Mouse (Mus musculus) MEL (cell line): ENCODE results near the gene Grb2. TPM values are rescaled to one million over a fixed set of nuclear protein-coding genes. Genes with fewer than 3 reads are reported as not detected.

ENCODE experiments used
- DNase-seq: peaks from one replicate; pipeline ENCODE4 v3.0.0; 2011; ENCODE audit warnings: low read depth, low spot score
- H3K27ac ChIP-seq: 2 replicates; pipeline ENCODE4 v1.5.1; 2012; ENCODE audit warnings: low read depth, mild to moderate bottlenecking, control low read depth, low read length, moderate library complexity; ENCODE audit not compliant: control insufficient read depth
- H3K27me3 ChIP-seq, 2 experiments: fragments of 150-350 bp in 1 of 2; sonication (generic) in 1 of 2; 2 replicates each; pipeline ENCODE4 v1.6.1; 2012; ENCODE audit warnings: low read length in 2 of 2, mild to moderate bottlenecking in 2 of 2, improper control_type of control experiment in 1 of 2, moderate library complexity in 1 of 2; ENCODE audit not compliant: insufficient read depth in 2 of 2, control insufficient read depth in 1 of 2
- H3K36me3 ChIP-seq, 2 experiments: 2 replicates each; pipeline ENCODE4 v1.6.1; 2012 to 2014; ENCODE audit warnings: low read length in 2 of 2, improper control_type of control experiment in 1 of 2, inconsistent platforms in 1 of 2, mild to moderate bottlenecking in 1 of 2; ENCODE audit not compliant: insufficient read depth in 2 of 2, control insufficient read depth in 1 of 2
- H3K4me1 ChIP-seq, 2 experiments: fragments of 150-350 bp in 1 of 2; sonication (generic) in 1 of 2; 2 replicates each; pipeline ENCODE4 v1.6.1; 2012; ENCODE audit warnings: low read length in 2 of 2, improper control_type of control experiment in 1 of 2, mild to moderate bottlenecking in 1 of 2; ENCODE audit not compliant: insufficient read depth in 2 of 2, control insufficient read depth in 1 of 2
- H3K4me3 ChIP-seq, 2 experiments: fragments of 150-350 bp in 1 of 2; sonication (generic) in 1 of 2; 2 replicates each; pipeline ENCODE4 v1.5.1; 2012; ENCODE audit warnings: low read depth in 2 of 2, low read length in 2 of 2, mild to moderate bottlenecking in 2 of 2, moderate library complexity in 2 of 2, control low read depth in 1 of 2, improper control_type of control experiment in 1 of 2; ENCODE audit not compliant: control insufficient read depth in 1 of 2, insufficient read depth in 1 of 2
- H3K79me2 ChIP-seq: 2 replicates; pipeline ENCODE4 v1.6.1; 2012; ENCODE audit warnings: mild to moderate bottlenecking, low read length, moderate library complexity; ENCODE audit not compliant: control insufficient read depth, poor library complexity, insufficient read depth
- H3K9ac ChIP-seq: 2 replicates; pipeline ENCODE4 v1.6.1; 2012; ENCODE audit warnings: low read depth, mild to moderate bottlenecking, control low read depth, low read length, moderate library complexity; ENCODE audit not compliant: control insufficient read depth, poor library complexity, severe bottlenecking
- H3K9me3 ChIP-seq: fragments of 150-350 bp; sonication (generic); replicated peaks from 2 replicates; pipeline ENCODE4 v1.6.1; 2012; ENCODE audit warnings: mild to moderate bottlenecking, low read length, improper control_type of control experiment, moderate library complexity; ENCODE audit not compliant: insufficient read depth
- BHLHE40 ChIP-seq: IDR thresholded peaks from 2 replicates; pipeline ENCODE4 v1.6.1; 2012; ENCODE audit warnings: low read depth, mild to moderate bottlenecking, inconsistent platforms, low read length, improper control_type of control experiment, borderline replicate concordance
- CHD1 ChIP-seq: IDR thresholded peaks from 2 replicates; pipeline ENCODE4 v1.6.1; 2012; ENCODE audit warnings: low read depth, mild to moderate bottlenecking, inconsistent platforms, low read length, improper control_type of control experiment
- CHD2 ChIP-seq: IDR thresholded peaks from 2 replicates; pipeline ENCODE4 v1.6.1; 2011; ENCODE audit warnings: low read length, improper control_type of control experiment
- CTCF ChIP-seq, 3 experiments: IDR thresholded peaks in 2 of 3; conservative IDR thresholded peaks in 1 of 3; 2 replicates each; pipeline ENCODE4 v1.5.1; 2011 to 2012; ENCODE audit warnings: low read length in 3 of 3, low read depth in 2 of 3, mild to moderate bottlenecking in 2 of 3, improper control_type of control experiment in 1 of 3, inconsistent platforms in 1 of 3, mixed read lengths in 1 of 3, moderate library complexity in 1 of 3; ENCODE audit not compliant: control insufficient read depth in 1 of 3, insufficient read depth in 1 of 3, poor library complexity in 1 of 3, severe bottlenecking in 1 of 3
- EP300 ChIP-seq, 2 experiments: IDR thresholded peaks; 2 replicates each; pipeline ENCODE4 v1.6.1; 2011; ENCODE audit warnings: improper control_type of control experiment in 2 of 2, low read length in 2 of 2, low read depth in 1 of 2, mild to moderate bottlenecking in 1 of 2
- GABPA ChIP-seq: IDR thresholded peaks from 2 replicates; pipeline ENCODE4 v1.6.1; 2012; ENCODE audit warnings: low read depth, mild to moderate bottlenecking, inconsistent platforms, low read length, improper control_type of control experiment, moderate library complexity
- GATA1 ChIP-seq: IDR thresholded peaks from 2 replicates; pipeline ENCODE4 v1.6.1; 2011; ENCODE audit warnings: low read depth, low read length, improper control_type of control experiment
- HCFC1 ChIP-seq: IDR thresholded peaks from 2 replicates; pipeline ENCODE4 v1.6.1; 2012; ENCODE audit warnings: low read depth, mild to moderate bottlenecking, inconsistent platforms, low read length, improper control_type of control experiment, moderate library complexity
- JUND ChIP-seq: IDR thresholded peaks from 2 replicates; pipeline ENCODE4 v1.6.1; 2011; ENCODE audit warnings: low read depth, mild to moderate bottlenecking, improper control_type of control experiment, low read length
- KAT2A ChIP-seq: conservative IDR thresholded peaks from 2 replicates; pipeline ENCODE4 v1.6.1; 2012; ENCODE audit warnings: low read depth, low read length, improper control_type of control experiment, inconsistent platforms
- MAFK ChIP-seq: IDR thresholded peaks from 2 replicates; pipeline ENCODE4 v1.6.1; 2011; ENCODE audit warnings: low read depth, mild to moderate bottlenecking, low read length, improper control_type of control experiment, borderline replicate concordance
- MAX ChIP-seq: IDR thresholded peaks from 2 replicates; pipeline ENCODE4 v1.6.1; 2011; ENCODE audit warnings: low read length, improper control_type of control experiment
- MAZ ChIP-seq: IDR thresholded peaks from 2 replicates; pipeline ENCODE4 v1.6.1; 2012; ENCODE audit warnings: low read depth, mild to moderate bottlenecking, inconsistent platforms, low read length, improper control_type of control experiment
- MEF2A ChIP-seq: IDR thresholded peaks from 2 replicates; pipeline ENCODE4 v1.6.1; 2014; ENCODE audit warnings: low read depth, mild to moderate bottlenecking, inconsistent platforms, low read length, improper control_type of control experiment; ENCODE audit not compliant: poor library complexity, insufficient replicate concordance, severe bottlenecking; ENCODE audit errors: extremely low read depth
- MXI1 ChIP-seq: IDR thresholded peaks from 2 replicates; pipeline ENCODE4 v1.6.1; 2011; ENCODE audit warnings: mild to moderate bottlenecking, low read depth, low read length, improper control_type of control experiment
- MYB ChIP-seq: IDR thresholded peaks from 2 replicates; pipeline ENCODE4 v1.6.1; 2011; ENCODE audit warnings: mild to moderate bottlenecking, low read depth, low read length, improper control_type of control experiment
- MYC ChIP-seq: IDR thresholded peaks from 2 replicates; pipeline ENCODE4 v1.6.1; 2011; ENCODE audit warnings: low read depth, mild to moderate bottlenecking, low read length, improper control_type of control experiment, moderate library complexity
- NELFE ChIP-seq: IDR thresholded peaks from 2 replicates; pipeline ENCODE4 v1.6.1; 2011; ENCODE audit warnings: low read depth, low read length, improper control_type of control experiment
- NRF1 ChIP-seq: IDR thresholded peaks from 2 replicates; pipeline ENCODE4 v1.6.1; 2014; ENCODE audit warnings: low read depth, mild to moderate bottlenecking, inconsistent platforms, low read length, improper control_type of control experiment, moderate library complexity; ENCODE audit not compliant: poor library complexity, insufficient read depth, severe bottlenecking
- POLR2A ChIP-seq, 2 experiments: IDR thresholded peaks; 2 replicates each; pipeline ENCODE4 v1.6.1; 2011 to 2012; ENCODE audit warnings: low read length in 2 of 2, mild to moderate bottlenecking in 2 of 2, control low read depth in 1 of 2, improper control_type of control experiment in 1 of 2, low read depth in 1 of 2, moderate library complexity in 1 of 2; ENCODE audit not compliant: control insufficient read depth in 1 of 2, insufficient read depth in 1 of 2, poor library complexity in 1 of 2
- POLR2AphosphoS2 ChIP-seq: IDR thresholded peaks from 2 replicates; pipeline ENCODE4 v1.6.1; 2011; ENCODE audit warnings: low read length, improper control_type of control experiment
- POLR2AphosphoS5 ChIP-seq: IDR thresholded peaks from 2 replicates; pipeline ENCODE4 v1.6.1; 2012; ENCODE audit warnings: low read depth, borderline replicate concordance, mild to moderate bottlenecking, inconsistent platforms, low read length, moderate library complexity, mixed read lengths
- RCOR1 ChIP-seq: IDR thresholded peaks from 2 replicates; pipeline ENCODE4 v1.6.1; 2012; ENCODE audit warnings: low read depth, mild to moderate bottlenecking, inconsistent platforms, low read length, improper control_type of control experiment
- SIN3A ChIP-seq: IDR thresholded peaks from 2 replicates; pipeline ENCODE4 v1.6.1; 2012; ENCODE audit warnings: low read length, improper control_type of control experiment, inconsistent platforms
- SMC3 ChIP-seq: IDR thresholded peaks from 2 replicates; pipeline ENCODE4 v1.6.1; 2011; ENCODE audit warnings: low read depth, low read length, improper control_type of control experiment
- TAL1 ChIP-seq: IDR thresholded peaks from 2 replicates; pipeline ENCODE4 v1.6.1; 2012; ENCODE audit warnings: mild to moderate bottlenecking, inconsistent platforms, low read length, moderate library complexity, mixed read lengths
- TBP ChIP-seq: IDR thresholded peaks from 2 replicates; pipeline ENCODE4 v1.8.0; 2011; ENCODE audit warnings: low read depth, low read length, improper control_type of control experiment
- TCF12 ChIP-seq: IDR thresholded peaks from 2 replicates; pipeline ENCODE4 v1.6.1; 2014; ENCODE audit warnings: low read depth, mild to moderate bottlenecking, inconsistent platforms, low read length, improper control_type of control experiment, moderate library complexity
- UBTF ChIP-seq: IDR thresholded peaks from 2 replicates; pipeline ENCODE4 v1.6.1; 2012; ENCODE audit warnings: low read depth, mild to moderate bottlenecking, inconsistent platforms, low read length, improper control_type of control experiment, moderate library complexity, borderline replicate concordance; ENCODE audit not compliant: insufficient read depth
- USF1 ChIP-seq: IDR thresholded peaks from 2 replicates; pipeline ENCODE4 v1.6.1; 2014; ENCODE audit warnings: low read depth, mild to moderate bottlenecking, inconsistent platforms, low read length, improper control_type of control experiment, moderate library complexity
- USF2 ChIP-seq, 2 experiments: IDR thresholded peaks; 2 replicates each; pipeline ENCODE4 v1.6.1; 2011 to 2012; ENCODE audit warnings: improper control_type of control experiment in 2 of 2, low read length in 2 of 2, borderline replicate concordance in 1 of 2, inconsistent platforms in 1 of 2, low read depth in 1 of 2, mild to moderate bottlenecking in 1 of 2; ENCODE audit not compliant: insufficient read depth in 1 of 2
- ZC3H11A ChIP-seq: IDR thresholded peaks from 2 replicates; pipeline ENCODE4 v1.6.1; 2012; ENCODE audit warnings: low read depth, mild to moderate bottlenecking, inconsistent platforms, low read length, improper control_type of control experiment
- ZKSCAN1 ChIP-seq: IDR thresholded peaks from 2 replicates; pipeline ENCODE4 v1.6.1; 2012; ENCODE audit warnings: low read depth, mild to moderate bottlenecking, inconsistent platforms, low read length, improper control_type of control experiment, moderate library complexity
- ZMIZ1 ChIP-seq: IDR thresholded peaks from 2 replicates; pipeline ENCODE4 v1.6.1; 2012; ENCODE audit warnings: low read depth, mild to moderate bottlenecking, inconsistent platforms, low read length, improper control_type of control experiment, moderate library complexity
- ZNF384 ChIP-seq: IDR thresholded peaks from 2 replicates; pipeline ENCODE4 v1.6.1; 2012; ENCODE audit warnings: low read depth, mild to moderate bottlenecking, inconsistent platforms, low read length, improper control_type of control experiment
- polyA plus RNA-seq, 2 experiments: library from polyadenylated mRNA; stranded (reverse) in 1 of 2; unstranded in 1 of 2; fragments of >175 nt in 1 of 2; fragments of >200 nt in 1 of 2; gene quantifications; 2 replicates each; pipeline versions ENCODE4 v1.2.1 to v1.2.4; 2012; ENCODE audit warnings: low replicate concordance in 2 of 2, low read depth in 1 of 2; ENCODE audit not compliant: insufficient read length in 2 of 2, insufficient read depth in 1 of 2, missing spikeins in 1 of 2
- total RNA-seq: library from RNA; depleted of rRNA; stranded (reverse); fragments of 300-350 nt; gene quantifications from 2 replicates; pipeline ENCODE4 v1.2.3, GENCODE M21; 2012

Gene Grb2
- total and polyA plus RNA-seq, 3 experiments, result 75.3 to 261 TPM; not detected in 1

DNA sequence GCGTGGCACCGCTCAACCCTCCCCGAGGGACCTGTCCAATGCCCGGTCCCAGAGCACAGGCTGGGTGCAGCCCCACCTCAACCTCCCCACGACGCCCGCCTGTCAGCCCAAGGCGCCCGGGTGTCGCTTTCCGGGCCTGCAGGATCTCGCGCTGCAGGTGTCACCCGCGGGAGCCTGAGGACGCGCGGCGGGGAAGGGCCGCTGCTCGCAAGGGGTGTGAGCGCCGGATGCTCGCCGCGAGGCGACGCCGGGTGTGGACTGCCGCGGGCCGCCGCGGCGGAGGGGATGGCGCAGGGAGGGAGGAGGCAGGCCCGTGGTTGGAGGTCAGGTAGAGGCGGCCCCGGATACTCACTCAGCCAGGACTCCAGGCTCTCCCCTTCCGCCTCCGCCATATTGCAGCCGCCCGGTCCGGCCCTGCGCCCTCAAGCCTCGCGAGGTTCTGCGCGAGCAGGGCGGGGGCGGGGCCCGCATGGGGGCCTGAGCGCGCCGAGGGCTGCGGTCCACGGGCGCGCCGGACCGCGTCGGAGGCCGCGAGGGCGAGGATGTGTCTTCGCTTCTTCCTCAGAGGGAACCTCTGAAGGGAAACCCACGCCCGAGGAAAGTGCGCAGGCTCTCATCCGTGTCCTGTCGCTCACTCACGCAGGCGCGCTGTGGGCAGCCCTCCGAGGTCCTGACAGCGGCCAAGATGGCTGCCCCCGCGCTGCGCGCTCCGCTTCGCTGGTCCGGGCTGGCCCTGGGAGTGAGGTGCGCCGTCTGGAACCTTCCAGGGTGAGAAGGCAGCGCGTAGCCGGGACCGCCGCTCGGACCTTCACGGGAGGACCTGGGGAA is 104.7 kb downstream of the Grb2 start, which contains the start of the genes Mrps7 and Gga3:
Mrps7 (plus strand) TSS at position 450 of the 828 bp plus-strand sequence.
Gga3 (minus strand) TSS at position 576 of the 828 bp plus-strand sequence.
- H3K36me3 ChIP-seq, result peaks cover 8 to 34% of the 10 kb centered on the region in 2 experiments
- DNase-seq, result peak; percentile 95
- TF ChIP-seq CTCF (IDR thresholded peaks at IDR 0.05 in 2 of 3, conservative IDR thresholded peaks at IDR 0.05 in 1 of 3; ENCODE audit: control insufficient read depth in 1 of 3, insufficient read depth in 1 of 3, low read depth in 2 of 3, low read length in 3 of 3, poor library complexity in 1 of 3, severe bottlenecking in 1 of 3) (peak in 1 of 3 experiments; percentile 25; a peak in 2 of 6 replicates), GABPA (no peak), GATA1 (no peak), USF1 (no peak), RCOR1 (0 out of 2 replicates have a peak, but pooled peaks have one; percentile 8), ZMIZ1 (peak; percentile 91), CHD2 (peak; percentile 95), HCFC1 (peak; percentile 91), CHD1 (peak; percentile 82; the same call in 1 of the 2 replicates), NRF1 (peak; percentile 61), ZC3H11A (no peak), MYB (no peak), POLR2AphosphoS2 (peak; percentile 92), TBP (peak; percentile 94), SMC3 (no peak), NELFE (peak; percentile 93), MXI1 (peak; percentile 72), JUND (no peak), MEF2A (no peak), SIN3A (peak; percentile 90), MAFK (no peak), BHLHE40 (no peak), USF2 (IDR thresholded peaks at IDR 0.05; ENCODE audit: borderline replicate concordance in 1 of 2, insufficient read depth in 1 of 2, low read depth in 1 of 2, low read length in 2 of 2) (no peak), ZKSCAN1 (no peak), POLR2AphosphoS5 (no peak), TCF12 (peak; percentile 92), EP300 (IDR thresholded peaks at IDR 0.05; ENCODE audit: low read depth in 1 of 2, low read length in 2 of 2) (no peak), MYC (peak; percentile 45; the same call in 1 of the 2 replicates), MAZ (peak; percentile 78; the same call in 1 of the 2 replicates), POLR2A (IDR thresholded peaks at IDR 0.05; ENCODE audit: control insufficient read depth in 1 of 2, insufficient read depth in 1 of 2, low read depth in 1 of 2, low read length in 2 of 2, poor library complexity in 1 of 2) (peak; percentile 90 to 91), KAT2A (no peak; the same call in 1 of the 2 replicates), UBTF (peak; percentile 83; the same call in 1 of the 2 replicates), MAX (peak; percentile 100), ZNF384 (no peak), TAL1 (no peak)

More for the DNA sequence above, 104.7 kb downstream of the Grb2 start, which contains the start of the genes Mrps7 and Gga3:
- peak within 1 kb of the TSS; percentile 75 to 84 for H3K4me3 ChIP-seq
- peak within 1 kb of the TSS; percentile 87 for H3K27ac ChIP-seq
- peaks cover 9 to 39% of the 10 kb centered on the region in 2 experiments for H3K4me1 ChIP-seq
- peaks cover 72% of the 10 kb centered on the region for H3K79me2 ChIP-seq
- no peaks in the 10 kb centered on the region for H3K9me3 ChIP-seq
- peak within 1 kb of the TSS; percentile 83 for H3K9ac ChIP-seq
- H3K27me3 ChIP-seq, result no peaks in the 10 kb centered on the region
